Comparison of ENCODE assay signal across 8 mouse cellular contexts in the genomic region with DNA sequence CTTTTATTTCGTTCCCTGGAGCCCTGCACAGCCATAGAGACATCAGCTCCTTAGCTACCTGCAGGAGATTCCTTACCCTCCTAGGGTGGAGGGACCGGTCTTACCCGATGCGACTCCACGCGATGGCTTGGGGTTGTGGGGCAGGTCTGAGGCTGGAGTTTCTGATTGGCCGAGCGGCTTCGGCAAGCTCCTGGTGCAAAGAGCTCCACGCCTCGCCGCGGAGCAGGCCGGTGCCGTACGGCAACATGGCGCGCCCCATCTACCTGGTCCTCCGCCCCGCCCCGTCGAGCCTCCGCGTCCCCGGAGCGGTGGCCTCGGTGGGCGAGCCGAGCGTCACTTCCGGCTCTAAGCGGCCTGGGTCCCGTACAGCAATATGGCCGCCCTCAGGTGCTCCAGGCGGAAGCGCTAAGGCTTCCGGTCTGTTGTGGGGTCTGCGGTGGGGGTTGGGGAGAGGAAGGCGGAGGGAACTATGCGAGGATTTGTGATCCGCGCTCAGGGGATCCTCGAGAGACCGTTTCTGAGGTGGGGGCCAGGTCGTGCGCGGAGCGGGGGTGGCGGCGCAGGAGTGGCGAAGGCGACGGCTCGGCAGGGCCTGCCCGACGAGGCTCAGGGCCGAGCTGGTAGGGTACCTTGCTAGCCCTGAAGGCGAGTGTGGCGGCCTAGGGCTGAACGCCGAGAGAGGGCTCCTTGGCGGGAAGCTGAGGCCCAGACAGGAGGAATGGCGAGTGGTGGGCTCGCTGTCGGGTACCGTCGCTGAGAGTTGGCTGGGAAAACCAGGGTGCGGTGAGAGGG. TPM values are rescaled to one million over a fixed set of nuclear protein-coding genes. Genes with fewer than 3 reads are reported as not detected.
DNase-seq lines count a peak whose midpoint lies in the region; ATAC-seq and TF ChIP-seq lines count a peak whose summit lies in the region.

Gene Daxx (plus strand): TSS at position 338 of the 792 bp plus-strand sequence.

- TF ChIP-seq CTCF in CH12.LX (conservative IDR thresholded peaks at IDR 0.05 in 1 of 2, IDR thresholded peaks at IDR 0.05 in 1 of 2; ENCODE audit: low read depth in 2 of 2, low read length in 2 of 2) = no peak

- no peak for TF ChIP-seq RAD21 in CH12.LX (IDR thresholded peaks at IDR 0.05; ENCODE audit: low read depth, low read length)

- peak within 1 kb of the TSS; percentile 80 for H3K9ac ChIP-seq in CH12.LX (ENCODE audit: insufficient read depth, low read depth)
- H3K9ac ChIP-seq in forebrain, embryonic 11.5 days (ENCODE audit: low read length) = peak within 1 kb of the TSS; percentile 87
- peak within 1 kb of the TSS; percentile 90 for H3K9ac ChIP-seq in heart, embryonic 16.5 days (ENCODE audit: low read length)
- H3K9ac ChIP-seq in liver, embryonic 15.5 days = peak within 1 kb of the TSS; percentile 89
- H3K9ac ChIP-seq in neural tube, embryonic 12.5 days = peak within 1 kb of the TSS; percentile 88

- dilution Hi-C loops in CH12.LX (cut with MboI; ENCODE audit: extremely low pct_ligation_motif_present, extremely low pct_unique_long_range_greater_than_20kb, low sequenced_read_pairs) = no loop called here

- in situ Hi-C loops in CH12.LX (cut with MboI; ENCODE audit: low pct_ligation_motif_present, low pct_unique_long_range_greater_than_20kb, low sequenced_read_pairs) = no loop called here

- H3K4me2 ChIP-seq in CH12.LX (ENCODE audit: insufficient read depth, low read depth, poor library complexity, severe bottlenecking) = peak within 1 kb of the TSS; percentile 83
- H3K4me2 ChIP-seq in forebrain, embryonic 11.5 days (ENCODE audit: low read depth, low read length, severe bottlenecking) = peak within 1 kb of the TSS; percentile 98
- H3K4me2 ChIP-seq in heart, embryonic 16.5 days (ENCODE audit: low read depth, low read length) = peak within 1 kb of the TSS; percentile 94
- peak within 1 kb of the TSS; percentile 100 for H3K4me2 ChIP-seq in liver, embryonic 15.5 days
- H3K4me2 ChIP-seq in neural tube, embryonic 12.5 days (replicated peaks) = peak within 1 kb of the TSS; percentile 96

- peak; percentile 88 for TF ChIP-seq POLR2A in CH12.LX (IDR thresholded peaks at IDR 0.05; ENCODE audit: low read depth, low read length)

- under 1% methylated on average over 68 of the region's 68 CpGs for WGBS in forebrain, embryonic 11.5 days
- under 1% methylated on average over 68 of the region's 68 CpGs for WGBS in heart, embryonic 16.5 days
- WGBS in liver, embryonic 15.5 days (ENCODE audit: insufficient replicate concordance) = under 1% methylated on average over 68 of the region's 68 CpGs
- WGBS in neural tube, embryonic 12.5 days = under 1% methylated on average over 68 of the region's 68 CpGs

- TF ChIP-seq EP300 in CH12.LX (IDR thresholded peaks at IDR 0.05; ENCODE audit: low read length) = no peak

- peak within 1 kb of the TSS; percentile 72 to 90 (median 89) for H3K4me3 ChIP-seq in CH12.LX (replicated peaks in 1 of 3; ENCODE audit: low read depth in 2 of 3, low read length in 2 of 3, poor library complexity in 1 of 3)
- H3K4me3 ChIP-seq in forebrain, embryonic 11.5 days (ENCODE audit: low read depth, low read length) = peak within 1 kb of the TSS; percentile 86
- peak within 1 kb of the TSS; percentile 77 for H3K4me3 ChIP-seq in heart, embryonic 16.5 days (ENCODE audit: low read length)
- peak within 1 kb of the TSS; percentile 85 for H3K4me3 ChIP-seq in liver, embryonic 15.5 days (replicated peaks)
- peak within 1 kb of the TSS; percentile 84 for H3K4me3 ChIP-seq in neural tube, embryonic 12.5 days

- no peaks in the 10 kb centered on the region for H3K9me3 ChIP-seq in CH12.LX (replicated peaks; ENCODE audit: low read length)
- no peaks in the 10 kb centered on the region for H3K9me3 ChIP-seq in forebrain, embryonic 11.5 days (ENCODE audit: control insufficient read depth, low read length)
- H3K9me3 ChIP-seq in heart, embryonic 16.5 days (replicated peaks; ENCODE audit: control insufficient read depth, low read length) = no peaks in the 10 kb centered on the region
- H3K9me3 ChIP-seq in liver, embryonic 15.5 days (replicated peaks) = no peaks in the 10 kb centered on the region
- no peaks in the 10 kb centered on the region for H3K9me3 ChIP-seq in neural tube, embryonic 12.5 days

- peak; percentile 97 for ATAC-seq in forebrain, embryonic 11.5 days (replicated peaks; ENCODE audit: low FRiP score)
- peak; percentile 96 for ATAC-seq in heart, embryonic 16.5 days (replicated peaks; ENCODE audit: extremely low read depth, insufficient read depth, low FRiP score)
- peak; percentile 94 for ATAC-seq in liver, embryonic 15.5 days (ENCODE audit: insufficient read depth)
- ATAC-seq in neural tube, embryonic 12.5 days (ENCODE audit: low FRiP score, low read depth) = peak; percentile 96

- H3K27ac ChIP-seq in CH12.LX (ENCODE audit: insufficient read depth, low read depth) = peak within 1 kb of the TSS; percentile 87
- H3K27ac ChIP-seq in forebrain, embryonic 11.5 days (ENCODE audit: low read depth, low read length) = peak within 1 kb of the TSS; percentile 79
- H3K27ac ChIP-seq in heart, embryonic 16.5 days (ENCODE audit: low read length) = peak within 1 kb of the TSS; percentile 89
- H3K27ac ChIP-seq in liver, embryonic 15.5 days (replicated peaks) = peak within 1 kb of the TSS; percentile 93
- peak within 1 kb of the TSS; percentile 59 for H3K27ac ChIP-seq in neural tube, embryonic 12.5 days

- peak; percentile 96 for DNase-seq in CH12.LX (ENCODE audit: extremely low read depth)
- peak; percentile 95 for DNase-seq in c-Kit-positive CD71-positive TER-119-negative erythroid progenitor cells, embryonic 14.5 days (ENCODE audit: low read depth)
- DNase-seq in forebrain, embryonic 11.5 days (ENCODE audit: low spot score) = peak; percentile 99
- DNase-seq in kidney, postnatal 36 days = peak; percentile 99 to 100
- peak; percentile 97 for DNase-seq in telencephalon, adult 2 months (ENCODE audit: low read depth, low spot score)

- H3K4me1 ChIP-seq in CH12.LX (ENCODE audit: control insufficient read depth in 1 of 2, insufficient read depth in 2 of 2) = peaks cover 0 to 25% of the 10 kb centered on the region in 2 experiments; a peak in 2 of 4 replicates
- peaks cover 8% of the 10 kb centered on the region for H3K4me1 ChIP-seq in forebrain, embryonic 11.5 days (replicated peaks; ENCODE audit: control insufficient read depth, insufficient read depth, low read length)
- H3K4me1 ChIP-seq in heart, embryonic 16.5 days (ENCODE audit: control insufficient read depth, insufficient read depth, low read length) = peaks cover 7% of the 10 kb centered on the region
- H3K4me1 ChIP-seq in liver, embryonic 15.5 days (replicated peaks) = peaks cover 60% of the 10 kb centered on the region
- peaks cover 22% of the 10 kb centered on the region for H3K4me1 ChIP-seq in neural tube, embryonic 12.5 days

- peaks cover 30 to 32% of the 10 kb centered on the region in 2 experiments for H3K36me3 ChIP-seq in CH12.LX (replicated peaks in 1 of 2; ENCODE audit: control insufficient read depth in 1 of 2, insufficient read depth in 1 of 2, low read length in 1 of 2)
- peaks cover 14% of the 10 kb centered on the region for H3K36me3 ChIP-seq in forebrain, embryonic 11.5 days (ENCODE audit: control insufficient read depth, insufficient read depth, low read length)
- H3K36me3 ChIP-seq in heart, embryonic 16.5 days (ENCODE audit: control insufficient read depth, insufficient read depth) = peaks cover 30% of the 10 kb centered on the region
- H3K36me3 ChIP-seq in liver, embryonic 15.5 days (replicated peaks) = peaks cover 36% of the 10 kb centered on the region
- H3K36me3 ChIP-seq in neural tube, embryonic 12.5 days = peaks cover 37% of the 10 kb centered on the region

- peaks cover 12% of the 10 kb centered on the region; the same call in 1 of the 2 replicates for H3K79me2 ChIP-seq in CH12.LX (replicated peaks; ENCODE audit: control insufficient read depth, extremely low read depth, insufficient read depth, poor library complexity, severe bottlenecking)

- H3K27me3 ChIP-seq in CH12.LX (replicated peaks) = no peaks in the 10 kb centered on the region
- H3K27me3 ChIP-seq in forebrain, embryonic 11.5 days (ENCODE audit: control insufficient read depth, insufficient read depth, low read length) = no peaks in the 10 kb centered on the region
- no peaks in the 10 kb centered on the region for H3K27me3 ChIP-seq in heart, embryonic 16.5 days (ENCODE audit: control insufficient read depth, insufficient read depth, low read length)
- H3K27me3 ChIP-seq in liver, embryonic 15.5 days = no peaks in the 10 kb centered on the region
- no peaks in the 10 kb centered on the region for H3K27me3 ChIP-seq in neural tube, embryonic 12.5 days (replicated peaks)

TF ChIP-seq in CH12.LX, 34 proteins besides CTCF, POLR2A, EP300 and RAD21 (continues in another document):
- TF ChIP-seq POLR2AphosphoS2 (IDR thresholded peaks at IDR 0.05; ENCODE audit: low read depth, low read length) (0 out of 2 replicates have a peak, but pooled peaks have one; percentile 59), NELFE (IDR thresholded peaks at IDR 0.05; ENCODE audit: low read depth, low read length) (peak; percentile 59; the same call in 1 of the 2 replicates), MAFK (IDR thresholded peaks at IDR 0.05; ENCODE audit: insufficient replicate concordance, low read length) (no peak), JUND (conservative IDR thresholded peaks at IDR 0.05; ENCODE audit: low read depth, low read length) (no peak), ZC3H11A (IDR thresholded peaks at IDR 0.05; ENCODE audit: low read depth, low read length) (no peak), KAT2A (IDR thresholded peaks at IDR 0.05; ENCODE audit: insufficient replicate concordance, low read length) (peak; percentile 86; the same call in 1 of the 2 replicates), PAX5 (IDR thresholded peaks at IDR 0.05; ENCODE audit: low read length) (no peak), ELF1 (IDR thresholded peaks at IDR 0.05; ENCODE audit: low read depth, low read length) (peak; percentile 98), MXI1 (IDR thresholded peaks at IDR 0.05; ENCODE audit: low read depth, low read length) (peak; percentile 58), MYC (IDR thresholded peaks at IDR 0.05; ENCODE audit: low read depth, low read length) (peak; percentile 57), SMC3 (IDR thresholded peaks at IDR 0.05; ENCODE audit: low read depth, low read length) (no peak), TBP (conservative IDR thresholded peaks at IDR 0.05; ENCODE audit: low read depth, low read length) (no peak), IRF4 (IDR thresholded peaks at IDR 0.05; ENCODE audit: low read depth, low read length) (no peak; the same call in 1 of the 2 replicates)

RNA-seq across cellular contexts. Expression of gene Daxx, which starts in this region (rescaled TPM):
- total RNA-seq in CH12.LX (2012; rRNA removed) = 33.8 and 48.3 TPM in 2 replicates
- total RNA-seq in CH12.LX (2014; rRNA removed) = 31.6 and 32.3 TPM in 2 replicates
- 53.0 and 64.7 TPM in 2 replicates for polyA plus RNA-seq in CH12.LX (2012; ENCODE audit: insufficient read length, low read depth)
- 68.2 and 73.8 TPM in 2 replicates for polyA plus RNA-seq in forebrain, embryonic 11.5 days (2014; fragmentation: Nextera tagmentation; extraction: Ambion mirVana)
- polyA plus RNA-seq in heart, embryonic 16.5 days (2015; fragmentation: Nextera tagmentation; extraction: Ambion mirVana) = 34.8 and 39.4 TPM in 2 replicates
- 18.7 and 20.4 TPM in 2 replicates for polyA plus RNA-seq in liver, embryonic 15.5 days (2015; fragmentation: Nextera tagmentation; extraction: Ambion mirVana)
- 60.3 and 62.1 TPM in 2 replicates for polyA plus RNA-seq in neural tube, embryonic 12.5 days (2016; fragmentation: Nextera tagmentation; extraction: Ambion mirVana)

Comparison
In these comparisons a context has a peak if more than half of its experiments do, and no peak if none do; other contexts are left out.
1. Peak in every context shown above with its lines: DNase-seq, ATAC-seq, H3K4me3 ChIP-seq and H3K27ac ChIP-seq.